Mouse (Mus musculus) olfactory bulb, adult 2 months (tissue): ENCODE results near the gene Mrtfa. TPM values are rescaled to one million over a fixed set of nuclear protein-coding genes. Genes with fewer than 3 reads are reported as not detected.
A peak's percentile ranks its signal among the peaks of the same experiment; 100 is the strongest.

ENCODE experiments used
- H3K27ac ChIP-seq: fragments of 200-500 bp; 2 replicates; pipeline ENCODE4 v1.5.1; 2012; ENCODE audit warnings: low read depth, low read length; ENCODE audit not compliant: insufficient read depth
- H3K4me1 ChIP-seq: fragments of 200-500 bp; 2 replicates; pipeline ENCODE4 v1.6.1; 2012; ENCODE audit warnings: low read length; ENCODE audit not compliant: control insufficient read depth, insufficient read depth
- H3K4me3 ChIP-seq: fragments of 200-500 bp; 2 replicates; pipeline ENCODE4 v1.5.1; 2012; ENCODE audit warnings: mild to moderate bottlenecking, low read depth, low read length, moderate library complexity; ENCODE audit not compliant: insufficient read depth
- CTCF ChIP-seq: fragments of 200-500 bp; IDR thresholded peaks from 2 replicates; pipeline ENCODE4 v1.5.1; 2012; ENCODE audit warnings: low read depth, mild to moderate bottlenecking, low read length, moderate library complexity; ENCODE audit not compliant: insufficient read depth
- POLR2A ChIP-seq: fragments of 200-500 bp; IDR thresholded peaks from 2 replicates; pipeline ENCODE4 v1.6.1; 2012; ENCODE audit warnings: mild to moderate bottlenecking, low read depth, low read length, moderate library complexity; ENCODE audit not compliant: insufficient read depth
- WGBS: fragments of 180-500 bp; shearing (Covaris S2); methylation state at CpG from one replicate; pipeline ENCODE4 v1.1.7; 2018; 5-methylcytosine and 5-hydroxymethylcytosine counted together
- polyA plus RNA-seq: library from polyadenylated mRNA; stranded (reverse); fragments of >200 nt; gene quantifications from 2 replicates; pipeline ENCODE4 v1.2.4, GENCODE M21; 2012; ENCODE audit warnings: low replicate concordance; ENCODE audit not compliant: missing spikeins, insufficient read depth, insufficient read length

The Mrtfa gene
- polyA plus RNA-seq, 1 experiment, result not detected

GRCm38 (mm10) chr15:80996090-80996835, 194.3 kb downstream of the Mrtfa start:
- TF ChIP-seq POLR2A (no peak), CTCF (no peak)
- Histone ChIP-seq H3K27ac (no peak overlapping the region; the same call in 1 of the 2 replicates), H3K4me1 (peaks cover 8% of the 10 kb centered on the region), H3K4me3 (no peak overlapping the region)
- WGBS, result 84% methylated on average over 6 of the region's 6 CpGs

- 0 out of 2 replicates have a peak, but pooled peaks cover 2% of the 10 kb centered on the region for H3K4me1 ChIP-seq
- H3K27ac ChIP-seq, result no peak overlapping the region
- no peak overlapping the region for H3K4me3 ChIP-seq
- WGBS, result 92% methylated on average over 5 of the region's 5 CpGs
- TF ChIP-seq POLR2A (no peak), CTCF (no peak)
These were observed 195.6 kb downstream of the Mrtfa start for GRCm38 (mm10) chr15:80994959-80995358.

GRCm38 (mm10) chr15:80989712-80990111, 200.8 kb downstream of the Mrtfa start:
- H3K27ac ChIP-seq, result no peak overlapping the region
- no peak overlapping the region for H3K4me3 ChIP-seq
- 70% methylated on average over 3 of the region's 3 CpGs for WGBS
- TF ChIP-seq CTCF (no peak), POLR2A (no peak)
- no peaks in the 10 kb centered on the region for H3K4me1 ChIP-seq

GRCm38 (mm10) chr15:80988331-80988730, 202.2 kb downstream of the Mrtfa start:
- WGBS, result 72% methylated on average over 1 of the region's 1 CpGs
- Histone ChIP-seq H3K4me1 (no peaks in the 10 kb centered on the region), H3K4me3 (no peak overlapping the region), H3K27ac (no peak overlapping the region)
- TF ChIP-seq POLR2A, result no peak
- TF ChIP-seq CTCF, result no peak

- Histone ChIP-seq H3K27ac (no peak overlapping the region), H3K4me1 (peaks cover 2% of the 10 kb centered on the region; the same call in 1 of the 2 replicates), H3K4me3 (no peak overlapping the region)
- 86% methylated on average over 2 of the region's 2 CpGs for WGBS
- TF ChIP-seq CTCF, result no peak
- TF ChIP-seq POLR2A, result no peak
These were observed 207.3 kb downstream of the Mrtfa start for GRCm38 (mm10) chr15:80983264-80983663.

GRCm38 (mm10) chr15:80981176-80981575, 209.4 kb downstream of the Mrtfa start:
- TF ChIP-seq CTCF (no peak), POLR2A (no peak)
- no peak overlapping the region for H3K4me3 ChIP-seq
- H3K27ac ChIP-seq, result no peak overlapping the region
- H3K4me1 ChIP-seq, result peaks cover 6% of the 10 kb centered on the region; the same call in 1 of the 2 replicates
- 96% methylated on average over 4 of the region's 4 CpGs for WGBS

GRCm38 (mm10) chr15:80979611-80980010, 210.9 kb downstream of the Mrtfa start:
- no peak overlapping the region for H3K27ac ChIP-seq
- 35% methylated on average over 4 of the region's 4 CpGs for WGBS
- peaks cover 6% of the 10 kb centered on the region; the same call in 1 of the 2 replicates for H3K4me1 ChIP-seq
- no peak overlapping the region for H3K4me3 ChIP-seq
- no peak for TF ChIP-seq CTCF
- no peak for TF ChIP-seq POLR2A

GRCm38 (mm10) chr15:80977620-80978334, 212.8 kb downstream of the Mrtfa start, which contains the start of gene Sgsm3:
Gene Sgsm3, plus strand, starts transcription at chr15:80977765.
- Histone ChIP-seq H3K4me3 (peak within 1 kb of the TSS; percentile 78), H3K4me1 (peaks cover 6% of the 10 kb centered on the region; the same call in 1 of the 2 replicates), H3K27ac (peak within 1 kb of the TSS; percentile 54; the same call in 1 of the 2 replicates)
- WGBS, result under 1% methylated on average over 67 of the region's 67 CpGs
- peak; percentile 91 for TF ChIP-seq POLR2A
- TF ChIP-seq CTCF, result 0 out of 2 replicates have a peak, but pooled peaks have one; percentile 17

GRCm38 (mm10) chr15:80975666-80976065, 214.9 kb downstream of the Mrtfa start:
- no peak for TF ChIP-seq POLR2A
- TF ChIP-seq CTCF, result no peak
- peaks cover 6% of the 10 kb centered on the region; the same call in 1 of the 2 replicates for H3K4me1 ChIP-seq
- WGBS, result 91% methylated on average over 3 of the region's 3 CpGs
- no peak overlapping the region for H3K27ac ChIP-seq
- H3K4me3 ChIP-seq, result no peak overlapping the region
